Mouse (Mus musculus) olfactory bulb, adult 2 months (tissue): ENCODE data around the gene Nxnl1.

Experiments used
- CTCF ChIP-seq: fragments of 200-500 bp; IDR thresholded peaks from 2 replicates; pipeline ENCODE4 v1.5.1; 2012; ENCODE audit warnings: low read depth, mild to moderate bottlenecking, low read length, moderate library complexity; ENCODE audit not compliant: insufficient read depth
- POLR2A ChIP-seq: fragments of 200-500 bp; IDR thresholded peaks from 2 replicates; pipeline ENCODE4 v1.6.1; 2012; ENCODE audit warnings: mild to moderate bottlenecking, low read depth, low read length, moderate library complexity; ENCODE audit not compliant: insufficient read depth

- TF ChIP-seq POLR2A: no peak
- TF ChIP-seq CTCF: no peak
Observed at GRCm38 (mm10) chr8:71554644-71555043, 11.8 kb downstream of the Nxnl1 start.
